Mouse (Mus musculus) liver, adult 2 months (tissue): ENCODE data around the gene Marveld1.

ENCODE experiments used
- CTCF ChIP-seq: fragments of 200-500 bp; IDR thresholded peaks from 2 replicates; pipeline ENCODE4 v1.5.1; 2011; ENCODE audit warnings: low read depth, low read length, control low read depth
- POLR2A ChIP-seq: fragments of 200-500 bp; IDR thresholded peaks from 2 replicates; pipeline ENCODE4 v1.6.1; 2011; ENCODE audit warnings: low read length, control low read depth; ENCODE audit not compliant: insufficient read depth; ENCODE audit errors: extremely low read depth

- TF ChIP-seq CTCF (0 out of 2 replicates have a peak, but pooled peaks have one; percentile 3), POLR2A (no peak)
These were observed 49.9 kb downstream of the Marveld1 start for GRCm38 (mm10) chr19:42197066-42197465.
